Mouse (Mus musculus): ENCODE measurements around the gene Rnaseh1. TPM values are rescaled to one million over a fixed set of nuclear protein-coding genes. Genes with fewer than 3 reads are reported as not detected.

Rnaseh1 gene
- 24.6 and 28.9 TPM in 2 replicates for polyA plus RNA-seq (2016; fragmentation: Nextera tagmentation; extraction: Ambion mirVana)

- peak within 1 kb of the TSS; percentile 83 for H3K4me3 ChIP-seq
- H3K27ac ChIP-seq = peak within 1 kb of the TSS; percentile 91
- H3K36me3 ChIP-seq = peaks cover 19% of the 10 kb centered on the region
- peaks cover 16% of the 10 kb centered on the region for H3K4me1 ChIP-seq
- H3K27me3 ChIP-seq (ENCODE audit: insufficient read depth, poor library complexity, severe bottlenecking) = peaks cover 6% of the 10 kb centered on the region; the same call in 1 of the 2 replicates
- peak; percentile 94 for DNase-seq (ENCODE audit: low spot score)
- H3K9me3 ChIP-seq = no peaks in the 10 kb centered on the region
- 2% methylated on average over 52 of the region's 52 CpGs for WGBS
Observed at GRCm38 (mm10) chr12:28649141-28650110, at the start of gene Rnaseh1. Gene Rnaseh1 (plus strand): TSS chr12:28649602.

DNA sequence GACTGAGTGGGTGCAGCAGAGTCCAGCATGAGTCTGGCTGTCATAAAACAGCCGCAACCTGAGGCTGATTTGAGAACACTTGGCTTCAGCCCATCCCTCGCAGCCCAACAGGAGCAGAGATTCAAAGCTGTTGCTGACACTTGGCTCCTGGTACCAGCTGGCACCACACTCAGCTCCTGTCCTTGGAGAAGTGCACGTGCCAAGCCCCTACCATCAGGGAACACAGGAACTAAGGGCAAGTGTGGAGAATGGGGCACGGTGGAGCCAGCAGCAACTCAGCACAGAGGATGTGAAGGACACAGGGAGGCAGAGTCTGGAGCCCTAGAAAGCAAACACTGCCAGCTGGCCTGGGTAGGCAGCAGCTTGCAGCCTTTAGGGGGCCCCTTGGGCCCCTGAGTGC lies 47.1 kb upstream of the Rnaseh1 start:
- no peak for DNase-seq (ENCODE audit: low spot score)
- H3K9me3 ChIP-seq = no peaks in the 10 kb centered on the region
- peaks cover 28% of the 10 kb centered on the region for H3K4me1 ChIP-seq
- 32% methylated on average over 4 of the region's 4 CpGs for WGBS
- peak overlapping the region; percentile 29; the same call in 1 of the 2 replicates for H3K27ac ChIP-seq
- no peak overlapping the region for H3K4me3 ChIP-seq
- H3K36me3 ChIP-seq = no peaks in the 10 kb centered on the region
- no peaks in the 10 kb centered on the region for H3K27me3 ChIP-seq (ENCODE audit: insufficient read depth, poor library complexity, severe bottlenecking)

GRCm38 (mm10) chr12:28603494-28603893 lies 45.9 kb upstream of the Rnaseh1 start:
- no peak for DNase-seq (ENCODE audit: low spot score)

GRCm38 (mm10) chr12:28607546-28608305 lies 41.7 kb upstream of the Rnaseh1 start:
- no peaks in the 10 kb centered on the region for H3K9me3 ChIP-seq
- no peak for DNase-seq (ENCODE audit: low spot score)
- H3K27me3 ChIP-seq (ENCODE audit: insufficient read depth, poor library complexity, severe bottlenecking) = no peaks in the 10 kb centered on the region
- peaks cover 12% of the 10 kb centered on the region for H3K4me1 ChIP-seq
- no peaks in the 10 kb centered on the region for H3K36me3 ChIP-seq
- peak overlapping the region; percentile 3; the same call in 1 of the 2 replicates for H3K27ac ChIP-seq
- no peak overlapping the region for H3K4me3 ChIP-seq
- WGBS = 65% methylated on average over 17 of the region's 17 CpGs

More at GRCm38 (mm10) chr12:28603494-28603893, 45.9 kb upstream of the Rnaseh1 start:
- H3K4me3 ChIP-seq = no peak overlapping the region
- H3K27me3 ChIP-seq (ENCODE audit: insufficient read depth, poor library complexity, severe bottlenecking) = no peaks in the 10 kb centered on the region
- H3K36me3 ChIP-seq = no peaks in the 10 kb centered on the region
- no peak overlapping the region for H3K27ac ChIP-seq
- peaks cover 31% of the 10 kb centered on the region for H3K4me1 ChIP-seq
- 92% methylated on average over 1 of the region's 1 CpGs for WGBS
- no peaks in the 10 kb centered on the region for H3K9me3 ChIP-seq

GRCm38 (mm10) chr12:28612391-28612790 lies 37.0 kb upstream of the Rnaseh1 start:
- H3K4me1 ChIP-seq = peaks cover 10% of the 10 kb centered on the region
- no peak for DNase-seq (ENCODE audit: low spot score)
- WGBS = 78% methylated on average over 6 of the region's 6 CpGs
- no peak overlapping the region for H3K27ac ChIP-seq
- H3K9me3 ChIP-seq = no peaks in the 10 kb centered on the region
- no peak overlapping the region for H3K4me3 ChIP-seq
- no peaks in the 10 kb centered on the region for H3K36me3 ChIP-seq
- H3K27me3 ChIP-seq (ENCODE audit: insufficient read depth, poor library complexity, severe bottlenecking) = no peaks in the 10 kb centered on the region

DNA sequence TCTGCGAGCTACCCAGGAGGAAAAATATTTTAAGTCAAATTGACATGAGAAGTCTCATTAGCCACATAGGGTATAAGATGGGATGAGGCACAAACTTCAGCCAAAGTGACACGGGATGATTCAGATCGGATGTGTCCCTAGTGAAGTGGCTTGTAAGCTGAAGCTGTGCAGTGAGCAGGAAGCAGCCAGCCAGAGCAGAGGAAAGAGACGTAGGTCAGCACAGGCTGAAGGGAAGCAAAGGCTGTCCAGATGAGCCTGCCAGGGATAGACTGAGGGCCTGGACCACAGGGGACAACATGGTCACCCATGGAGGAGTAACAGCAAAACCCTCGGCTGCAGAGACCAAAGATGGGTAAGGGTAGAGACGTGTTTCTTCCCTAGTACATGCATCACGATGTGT lies 35.0 kb upstream of the Rnaseh1 start:
- no peak for DNase-seq (ENCODE audit: low spot score)
- 72% methylated on average over 7 of the region's 7 CpGs for WGBS

DNA sequence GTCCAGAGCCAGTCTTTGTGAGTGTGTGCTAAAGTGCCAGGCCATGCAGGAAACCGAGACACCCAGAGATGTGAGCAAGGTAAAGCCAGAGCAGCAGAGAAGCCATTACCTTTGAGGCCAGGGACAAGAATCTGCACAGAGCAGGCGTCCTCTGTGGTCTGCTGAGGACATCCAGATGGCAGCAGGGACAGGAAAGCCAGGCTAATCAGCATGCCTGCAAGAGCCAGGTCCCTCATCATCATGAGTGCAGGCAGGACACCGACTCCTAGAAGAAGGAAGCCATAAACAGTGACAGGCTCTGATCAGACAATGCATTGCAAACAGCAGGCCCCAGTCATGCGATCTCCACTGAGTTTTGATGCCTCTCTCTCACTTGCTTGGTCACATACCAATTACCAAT lies 32.1 kb upstream of the Rnaseh1 start:
- no peaks in the 10 kb centered on the region for H3K27me3 ChIP-seq (ENCODE audit: insufficient read depth, poor library complexity, severe bottlenecking)
- 55% methylated on average over 4 of the region's 4 CpGs for WGBS
- no peak overlapping the region for H3K4me3 ChIP-seq
- H3K36me3 ChIP-seq = no peaks in the 10 kb centered on the region
- H3K9me3 ChIP-seq = no peaks in the 10 kb centered on the region
- no peak overlapping the region for H3K27ac ChIP-seq
- DNase-seq (ENCODE audit: low spot score) = no peak
- peaks cover 26% of the 10 kb centered on the region for H3K4me1 ChIP-seq

More for the DNA sequence above, 35.0 kb upstream of the Rnaseh1 start:
- no peaks in the 10 kb centered on the region for H3K9me3 ChIP-seq
- H3K4me3 ChIP-seq = no peak overlapping the region
- 0 out of 2 replicates have a peak, but pooled peaks cover 9% of the 10 kb centered on the region for H3K4me1 ChIP-seq
- no peak overlapping the region for H3K27ac ChIP-seq
- H3K27me3 ChIP-seq (ENCODE audit: insufficient read depth, poor library complexity, severe bottlenecking) = no peaks in the 10 kb centered on the region
- H3K36me3 ChIP-seq = no peaks in the 10 kb centered on the region

DNA sequence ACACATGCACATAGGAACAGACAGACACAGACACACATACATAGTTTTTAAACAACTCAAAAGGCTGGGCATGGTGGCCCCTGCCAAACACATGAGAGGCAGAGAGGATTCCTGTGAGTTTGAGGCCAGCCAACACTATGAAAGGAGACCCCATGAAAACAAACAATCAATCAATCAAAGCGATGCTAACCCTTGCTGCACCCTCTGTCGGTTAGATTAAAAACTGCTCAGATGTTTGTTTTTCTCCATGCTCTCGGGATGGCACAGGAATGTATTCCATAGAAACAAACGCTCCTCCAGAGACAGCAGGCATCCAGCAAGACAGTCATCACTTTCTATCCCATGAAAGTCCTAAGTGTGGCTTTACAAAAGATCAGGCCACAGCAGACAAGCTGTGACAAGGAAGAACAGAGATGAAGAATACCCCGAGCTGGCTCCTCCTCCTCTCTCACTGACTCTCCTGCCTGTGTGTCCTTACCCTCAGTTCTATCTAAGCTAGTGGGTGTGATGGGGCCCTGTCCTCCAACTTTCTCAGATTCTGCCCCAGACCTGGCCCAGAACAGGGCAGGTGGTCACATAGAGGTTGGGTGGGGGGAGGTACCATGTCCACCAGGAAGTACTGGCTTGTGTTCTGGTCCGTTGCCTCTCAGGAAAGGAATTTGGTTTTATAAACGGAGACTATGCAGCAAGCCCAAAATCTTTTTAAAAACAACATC lies 27.8 kb upstream of the Rnaseh1 start:
- H3K27ac ChIP-seq = peak overlapping the region; percentile 79
- H3K4me3 ChIP-seq = peak overlapping the region; percentile 36
- peaks cover 42% of the 10 kb centered on the region for H3K4me1 ChIP-seq
- DNase-seq (ENCODE audit: low spot score) = no peak
- no peaks in the 10 kb centered on the region for H3K9me3 ChIP-seq
- WGBS = 10% methylated on average over 7 of the region's 7 CpGs
- no peaks in the 10 kb centered on the region for H3K27me3 ChIP-seq (ENCODE audit: insufficient read depth, poor library complexity, severe bottlenecking)
- no peaks in the 10 kb centered on the region for H3K36me3 ChIP-seq

DNA sequence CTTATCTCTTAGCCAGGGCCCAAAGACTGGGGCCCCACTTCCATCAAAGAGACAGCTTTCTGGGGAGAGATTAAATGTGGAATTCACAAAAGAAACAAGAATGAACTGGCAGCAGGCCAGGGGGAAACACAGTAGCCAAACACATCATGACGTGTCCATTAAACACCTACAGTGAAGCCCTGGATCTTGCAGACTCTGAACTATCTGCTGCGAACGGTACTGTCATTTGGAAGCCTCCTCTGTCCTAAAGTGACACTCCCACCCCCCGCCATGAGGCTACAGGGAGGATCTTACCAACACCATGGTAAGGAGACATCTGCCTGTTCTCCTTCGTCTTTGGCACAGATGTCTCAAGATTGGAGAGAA lies 27.3 kb upstream of the Rnaseh1 start:
- peaks cover 42% of the 10 kb centered on the region for H3K4me1 ChIP-seq
- no peaks in the 10 kb centered on the region for H3K9me3 ChIP-seq
- peak overlapping the region; percentile 79 for H3K27ac ChIP-seq
- no peaks in the 10 kb centered on the region for H3K27me3 ChIP-seq (ENCODE audit: insufficient read depth, poor library complexity, severe bottlenecking)
- no peak for DNase-seq (ENCODE audit: low spot score)
- H3K4me3 ChIP-seq = peak overlapping the region; percentile 36; the same call in 1 of the 2 replicates
- H3K36me3 ChIP-seq = no peaks in the 10 kb centered on the region
- 27% methylated on average over 5 of the region's 5 CpGs for WGBS

DNA sequence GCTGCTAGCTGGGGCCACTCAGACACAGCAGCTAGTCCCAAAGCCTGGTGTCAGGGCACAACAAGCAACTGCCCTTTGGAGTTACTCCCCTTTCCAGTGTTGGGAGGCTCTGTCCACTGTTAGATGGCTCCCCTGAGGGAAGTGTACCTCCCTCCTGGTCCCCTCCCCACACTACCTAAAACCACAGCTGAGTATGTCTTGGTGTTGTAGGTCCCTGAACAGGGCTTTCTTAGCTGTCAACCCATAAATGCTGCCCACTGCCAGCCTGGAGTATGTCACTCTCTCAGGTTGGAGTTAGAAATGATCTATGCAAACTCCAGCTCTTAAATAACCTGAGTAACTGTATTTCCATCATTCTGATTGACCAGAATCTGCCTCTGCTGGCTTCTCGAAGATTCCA lies 26.8 kb upstream of the Rnaseh1 start:
- Histone ChIP-seq H3K27ac (peak overlapping the region; percentile 79), H3K27me3 (ENCODE audit: insufficient read depth, poor library complexity, severe bottlenecking) (no peaks in the 10 kb centered on the region), H3K4me1 (peaks cover 38% of the 10 kb centered on the region), H3K9me3 (no peaks in the 10 kb centered on the region), H3K36me3 (no peaks in the 10 kb centered on the region), H3K4me3 (0 out of 2 replicates have a peak overlapping the region, but pooled peaks have one; percentile 1)
- no peak for DNase-seq (ENCODE audit: low spot score)
- WGBS = 72% methylated on average over 1 of the region's 1 CpGs

GRCm38 (mm10) chr12:28623195-28623594 lies 26.2 kb upstream of the Rnaseh1 start, which contains the start of gene Colec11:
Gene Colec11 (minus strand): TSS chr12:28623377.
- DNase-seq (ENCODE audit: low spot score) = no peak
- peak within 1 kb of the TSS; percentile 79 for H3K27ac ChIP-seq
- H3K4me1 ChIP-seq = peaks cover 38% of the 10 kb centered on the region
- WGBS = 18% methylated on average over 5 of the region's 5 CpGs
- peak within 1 kb of the TSS; percentile 36; the same call in 1 of the 2 replicates for H3K4me3 ChIP-seq
- H3K9me3 ChIP-seq = no peaks in the 10 kb centered on the region
- H3K27me3 ChIP-seq (ENCODE audit: insufficient read depth, poor library complexity, severe bottlenecking) = no peaks in the 10 kb centered on the region
- peaks cover 5% of the 10 kb centered on the region; the same call in 1 of the 2 replicates for H3K36me3 ChIP-seq

DNA sequence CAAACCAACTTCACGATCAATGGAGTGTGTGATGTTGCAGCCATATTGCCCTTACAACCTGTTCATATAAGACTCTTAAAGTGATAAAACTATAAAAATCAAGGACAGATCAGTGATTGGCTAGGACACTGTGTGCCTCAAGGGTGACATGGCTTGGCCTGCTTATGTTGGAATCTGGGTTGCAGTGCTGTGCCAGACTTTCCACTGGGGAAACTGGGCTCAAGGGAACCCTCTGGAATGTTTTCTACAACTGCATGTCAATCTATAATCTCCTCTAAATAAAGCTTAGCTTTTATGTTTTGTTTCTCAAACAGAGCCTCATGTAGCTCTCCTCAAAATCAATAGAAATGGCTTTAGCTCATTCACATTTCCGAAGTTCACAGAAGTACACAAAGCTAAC lies 25.2 kb upstream of the Rnaseh1 start:
- WGBS = 77% methylated on average over 2 of the region's 2 CpGs
- H3K4me3 ChIP-seq = no peak overlapping the region
- H3K27ac ChIP-seq = no peak overlapping the region
- H3K27me3 ChIP-seq (ENCODE audit: insufficient read depth, poor library complexity, severe bottlenecking) = no peaks in the 10 kb centered on the region
- peaks cover 16% of the 10 kb centered on the region for H3K36me3 ChIP-seq
- no peaks in the 10 kb centered on the region for H3K9me3 ChIP-seq
- H3K4me1 ChIP-seq = peaks cover 33% of the 10 kb centered on the region
- DNase-seq (ENCODE audit: low spot score) = no peak
